Mouse (Mus musculus): ENCODE data around the gene Epb41l1. TPM values are rescaled to one million over a fixed set of nuclear protein-coding genes. Genes with fewer than 3 reads are reported as not detected.

Gene Epb41l1
- polyA plus RNA-seq, 1 experiment from 2014 or later: 2.1 TPM

- Histone ChIP-seq H3K36me3 (ENCODE audit: insufficient read depth) (no peaks in the 10 kb centered on the region), H3K4me3 (ENCODE audit: low read depth, low read length) (no peak overlapping the region), H3K9me3 (ENCODE audit: low read depth, low read length) (no peaks in the 10 kb centered on the region), H3K9ac (no peak overlapping the region), H3K27me3 (ENCODE audit: insufficient read depth, low read length) (no peaks in the 10 kb centered on the region), H3K27ac (ENCODE audit: low read depth) (peak overlapping the region; percentile 83), H3K4me2 (peak overlapping the region; percentile 16), H3K4me1 (ENCODE audit: insufficient read depth) (no peaks in the 10 kb centered on the region)
- TF ChIP-seq CTCF (IDR thresholded peaks at IDR 0.05; ENCODE audit: low read depth): no peak; the same call in 1 of the 2 replicates
- DNase-seq: peak; percentile 68
- peak; percentile 79 for ATAC-seq (ENCODE audit: insufficient read depth)
- 14% methylated on average over 10 of the region's 10 CpGs for WGBS
These were observed 26.9 kb downstream of the Epb41l1 start for GRCm38 (mm10) chr2:156447413-156448295.

DNA sequence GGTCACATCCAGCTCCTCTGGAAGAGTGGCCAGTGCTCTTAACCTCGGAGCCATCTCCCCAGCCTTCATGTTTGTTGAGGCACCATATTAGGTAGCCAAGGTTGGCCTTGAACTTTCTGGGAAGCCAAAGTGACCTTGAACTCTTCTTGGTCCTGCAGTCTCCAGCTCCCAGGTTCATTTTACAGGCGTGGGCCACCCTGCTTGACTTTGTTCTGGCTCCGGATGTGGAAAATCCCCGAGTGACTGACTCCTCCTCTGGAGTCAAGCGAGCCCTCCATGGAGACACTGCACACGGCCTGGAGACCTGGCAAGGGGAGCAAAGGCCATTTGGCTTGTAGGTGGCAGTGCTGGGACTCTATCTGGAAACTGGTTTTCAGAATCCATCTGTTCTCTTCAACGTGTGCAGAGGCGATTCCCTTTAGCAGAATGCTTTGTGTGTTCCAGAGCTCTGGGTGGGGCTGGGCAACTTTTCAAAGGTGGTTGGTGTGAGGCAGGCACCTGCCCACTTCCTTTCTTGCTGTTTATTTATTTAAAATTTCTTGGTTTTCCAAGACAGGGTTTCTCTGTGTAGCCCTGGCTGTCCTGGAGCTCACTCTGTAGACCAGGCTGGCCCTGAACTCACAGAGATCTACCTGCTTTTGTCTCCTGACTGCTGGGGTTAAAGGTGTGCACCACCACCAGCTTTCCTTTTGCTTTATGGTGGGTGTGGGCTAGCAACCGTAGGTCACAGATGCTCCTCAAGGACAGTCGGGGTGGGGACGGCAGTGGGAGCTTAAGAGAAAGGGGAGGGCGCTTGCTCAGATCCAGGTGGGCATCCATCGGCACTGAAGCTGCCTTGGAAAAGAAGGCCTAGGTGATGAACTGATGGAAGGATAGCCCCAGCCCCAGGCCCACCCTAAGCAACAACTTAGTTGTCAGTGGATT, 30.8 kb downstream of the Epb41l1 start:
- TF ChIP-seq CTCF (IDR thresholded peaks at IDR 0.05; ENCODE audit: low read depth): no peak
- Histone ChIP-seq H3K4me1 (ENCODE audit: insufficient read depth) (no peaks in the 10 kb centered on the region), H3K4me2 (no peak overlapping the region), H3K9me3 (ENCODE audit: low read depth, low read length) (no peaks in the 10 kb centered on the region), H3K4me3 (ENCODE audit: low read depth, low read length) (no peak overlapping the region), H3K9ac (no peak overlapping the region), H3K36me3 (ENCODE audit: insufficient read depth) (no peaks in the 10 kb centered on the region), H3K27me3 (ENCODE audit: insufficient read depth, low read length) (no peaks in the 10 kb centered on the region), H3K27ac (ENCODE audit: low read depth) (no peak overlapping the region)
- DNase-seq (no peak), ATAC-seq (ENCODE audit: insufficient read depth) (no peak)
- WGBS: 79% methylated on average over 13 of the region's 13 CpGs

DNA sequence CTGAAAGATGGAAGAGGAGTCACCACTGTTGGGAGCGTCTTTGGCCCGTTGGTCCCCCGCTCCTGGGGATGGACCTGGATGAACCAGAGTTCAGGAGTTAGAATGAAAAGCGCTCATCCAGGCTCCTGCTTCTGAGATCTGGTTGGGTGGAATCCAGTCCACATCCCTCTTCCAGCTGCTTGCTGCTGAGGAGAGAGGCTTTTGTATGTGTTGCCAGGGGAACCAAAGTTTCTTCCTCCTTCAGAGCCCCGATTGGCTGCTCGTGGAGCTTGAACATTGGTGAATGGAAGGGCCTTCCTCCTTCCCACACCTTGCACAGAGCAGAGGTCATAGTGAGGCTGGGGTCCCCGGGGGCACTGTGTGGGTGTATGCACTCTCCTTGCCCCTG, 31.4 kb downstream of the Epb41l1 start:
- no peak for ATAC-seq (ENCODE audit: insufficient read depth)
- no peak for DNase-seq
- Histone ChIP-seq H3K4me2 (no peak overlapping the region), H3K4me3 (ENCODE audit: low read depth, low read length) (no peak overlapping the region), H3K36me3 (ENCODE audit: insufficient read depth) (no peaks in the 10 kb centered on the region), H3K27me3 (ENCODE audit: insufficient read depth, low read length) (no peaks in the 10 kb centered on the region), H3K4me1 (ENCODE audit: insufficient read depth) (no peaks in the 10 kb centered on the region), H3K9me3 (ENCODE audit: low read depth, low read length) (no peaks in the 10 kb centered on the region), H3K27ac (ENCODE audit: low read depth) (no peak overlapping the region), H3K9ac (no peak overlapping the region)
- TF ChIP-seq CTCF (IDR thresholded peaks at IDR 0.05; ENCODE audit: low read depth): no peak
- WGBS: 67% methylated on average over 7 of the region's 7 CpGs

DNA sequence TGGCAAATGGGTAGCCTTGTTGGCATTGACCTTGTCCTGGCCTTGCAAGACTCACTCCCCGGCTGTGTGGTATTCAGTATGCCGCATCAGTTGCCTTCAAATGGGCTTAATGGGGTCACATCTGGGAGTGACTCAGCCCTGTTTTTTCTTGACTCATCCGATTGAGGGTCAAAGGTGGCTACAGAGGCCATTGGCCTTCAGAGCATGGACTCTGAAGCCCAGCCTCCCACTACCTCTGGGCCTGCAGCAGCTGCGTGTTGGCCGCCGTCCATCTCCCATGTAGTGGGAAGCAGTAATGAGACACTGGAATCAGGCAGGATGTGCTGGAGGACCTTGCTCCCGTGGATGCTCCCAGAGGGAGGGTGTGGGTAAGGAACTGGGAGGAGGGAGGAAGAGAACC, 33.1 kb downstream of the Epb41l1 start:
- H3K9ac ChIP-seq: no peak overlapping the region
- WGBS: 60% methylated on average over 7 of the region's 7 CpGs
- no peaks in the 10 kb centered on the region for H3K27me3 ChIP-seq (ENCODE audit: insufficient read depth, low read length)
- no peak for TF ChIP-seq CTCF (IDR thresholded peaks at IDR 0.05; ENCODE audit: low read depth)
- H3K9me3 ChIP-seq (ENCODE audit: low read depth, low read length): no peaks in the 10 kb centered on the region
- no peak for DNase-seq
- H3K4me2 ChIP-seq: no peak overlapping the region
- H3K4me3 ChIP-seq (ENCODE audit: low read depth, low read length): no peak overlapping the region
- H3K4me1 ChIP-seq (ENCODE audit: insufficient read depth): no peaks in the 10 kb centered on the region
- H3K27ac ChIP-seq (ENCODE audit: low read depth): no peak overlapping the region
- no peak for ATAC-seq (ENCODE audit: insufficient read depth)
- H3K36me3 ChIP-seq (ENCODE audit: insufficient read depth): no peaks in the 10 kb centered on the region

GRCm38 (mm10) chr2:156455508-156456108, 34.9 kb downstream of the Epb41l1 start:
- no peaks in the 10 kb centered on the region for H3K9me3 ChIP-seq (ENCODE audit: low read depth, low read length)
- no peak overlapping the region for H3K4me3 ChIP-seq (ENCODE audit: low read depth, low read length)
- TF ChIP-seq CTCF (IDR thresholded peaks at IDR 0.05; ENCODE audit: low read depth): no peak
- no peak for ATAC-seq (ENCODE audit: insufficient read depth)
- no peak overlapping the region for H3K4me2 ChIP-seq
- H3K9ac ChIP-seq: no peak overlapping the region
- no peaks in the 10 kb centered on the region for H3K27me3 ChIP-seq (ENCODE audit: insufficient read depth, low read length)
- no peaks in the 10 kb centered on the region for H3K36me3 ChIP-seq (ENCODE audit: insufficient read depth)
- WGBS: 83% methylated on average over 9 of the region's 9 CpGs
- H3K4me1 ChIP-seq (ENCODE audit: insufficient read depth): no peaks in the 10 kb centered on the region
- DNase-seq: no peak
- H3K27ac ChIP-seq (ENCODE audit: low read depth): no peak overlapping the region

GRCm38 (mm10) chr2:156456386-156457342, 36.0 kb downstream of the Epb41l1 start:
- no peak overlapping the region for H3K27ac ChIP-seq (ENCODE audit: low read depth)
- no peak overlapping the region for H3K4me3 ChIP-seq (ENCODE audit: low read depth, low read length)
- 66% methylated on average over 14 of the region's 14 CpGs for WGBS
- TF ChIP-seq CTCF (IDR thresholded peaks at IDR 0.05; ENCODE audit: low read depth): no peak
- DNase-seq (no peak), ATAC-seq (ENCODE audit: insufficient read depth) (no peak)
- H3K4me1 ChIP-seq (ENCODE audit: insufficient read depth): no peaks in the 10 kb centered on the region
- no peak overlapping the region for H3K4me2 ChIP-seq
- H3K9me3 ChIP-seq (ENCODE audit: low read depth, low read length): no peaks in the 10 kb centered on the region
- H3K9ac ChIP-seq: no peak overlapping the region
- no peaks in the 10 kb centered on the region for H3K36me3 ChIP-seq (ENCODE audit: insufficient read depth)
- no peaks in the 10 kb centered on the region for H3K27me3 ChIP-seq (ENCODE audit: insufficient read depth, low read length)

Measured in lung, embryonic 14.5 days (tissue).